Mouse (Mus musculus): ENCODE results near the gene Lamtor4. TPM values are rescaled to one million over a fixed set of nuclear protein-coding genes. Genes with fewer than 3 reads are reported as not detected.

Lamtor4 gene
- total RNA-seq, 1 experiment from 2014 or later, result 40.9 TPM

- no peak for ATAC-seq (replicated peaks; ENCODE audit: insufficient number of reproducible peaks, low FRiP score, low TSS enrichment, poor library complexity, severe bottlenecking)
Measured at GRCm38 (mm10) chr5:138258078-138258477, 2.8 kb downstream of the Lamtor4 start.

- ATAC-seq (replicated peaks; ENCODE audit: insufficient number of reproducible peaks, low FRiP score, low TSS enrichment, poor library complexity, severe bottlenecking), result no peak
Measured at GRCm38 (mm10) chr5:138258542-138258941, 3.3 kb downstream of the Lamtor4 start.

GRCm38 (mm10) chr5:138258993-138259392, 3.7 kb downstream of the Lamtor4 start:
- no peak for ATAC-seq (replicated peaks; ENCODE audit: insufficient number of reproducible peaks, low FRiP score, low TSS enrichment, poor library complexity, severe bottlenecking)

- no peak for ATAC-seq (replicated peaks; ENCODE audit: insufficient number of reproducible peaks, low FRiP score, low TSS enrichment, poor library complexity, severe bottlenecking)
Measured at GRCm38 (mm10) chr5:138260051-138260450, 4.8 kb downstream of the Lamtor4 start.

- no peak for ATAC-seq (replicated peaks; ENCODE audit: insufficient number of reproducible peaks, low FRiP score, low TSS enrichment, poor library complexity, severe bottlenecking)
Measured at GRCm38 (mm10) chr5:138260834-138261233, 5.6 kb downstream of the Lamtor4 start.

GRCm38 (mm10) chr5:138262001-138262400, 6.7 kb downstream of the Lamtor4 start:
- no peak for ATAC-seq (replicated peaks; ENCODE audit: insufficient number of reproducible peaks, low FRiP score, low TSS enrichment, poor library complexity, severe bottlenecking)

- ATAC-seq (replicated peaks; ENCODE audit: insufficient number of reproducible peaks, low FRiP score, low TSS enrichment, poor library complexity, severe bottlenecking), result no peak
Measured at GRCm38 (mm10) chr5:138262582-138263240, 7.4 kb downstream of the Lamtor4 start.

- peak; percentile 90 for ATAC-seq (replicated peaks; ENCODE audit: insufficient number of reproducible peaks, low FRiP score, low TSS enrichment, poor library complexity, severe bottlenecking)
Measured at GRCm38 (mm10) chr5:138263260-138264206, 8.3 kb downstream of the Lamtor4 start, which contains the start of gene BC037034. Gene BC037034, minus strand, starts transcription at chr5:138264033.

GRCm38 (mm10) chr5:138264207-138264578, 8.9 kb downstream of the Lamtor4 start:
- peak; percentile 7; the same call in 1 of the 2 replicates for ATAC-seq (replicated peaks; ENCODE audit: insufficient number of reproducible peaks, low FRiP score, low TSS enrichment, poor library complexity, severe bottlenecking)

GRCm38 (mm10) chr5:138265712-138266111, 10.4 kb downstream of the Lamtor4 start:
- no peak for ATAC-seq (replicated peaks; ENCODE audit: insufficient number of reproducible peaks, low FRiP score, low TSS enrichment, poor library complexity, severe bottlenecking)

GRCm38 (mm10) chr5:138267114-138267513, 11.8 kb downstream of the Lamtor4 start:
- no peak for ATAC-seq (replicated peaks; ENCODE audit: insufficient number of reproducible peaks, low FRiP score, low TSS enrichment, poor library complexity, severe bottlenecking)

GRCm38 (mm10) chr5:138268980-138269379, 13.7 kb downstream of the Lamtor4 start:
- no peak for ATAC-seq (replicated peaks; ENCODE audit: insufficient number of reproducible peaks, low FRiP score, low TSS enrichment, poor library complexity, severe bottlenecking)

- ATAC-seq (replicated peaks; ENCODE audit: insufficient number of reproducible peaks, low FRiP score, low TSS enrichment, poor library complexity, severe bottlenecking), result no peak
Measured at GRCm38 (mm10) chr5:138271232-138271631, 15.9 kb downstream of the Lamtor4 start.

GRCm38 (mm10) chr5:138272409-138272923, 17.2 kb downstream of the Lamtor4 start, which contains the start of gene Gal3st4:
Gene Gal3st4, minus strand, starts transcription at chr5:138272840.
- no peak for ATAC-seq (replicated peaks; ENCODE audit: insufficient number of reproducible peaks, low FRiP score, low TSS enrichment, poor library complexity, severe bottlenecking)

- ATAC-seq (replicated peaks; ENCODE audit: insufficient number of reproducible peaks, low FRiP score, low TSS enrichment, poor library complexity, severe bottlenecking), result no peak
Measured at GRCm38 (mm10) chr5:138274186-138274585, 18.9 kb downstream of the Lamtor4 start.

- no peak for ATAC-seq (replicated peaks; ENCODE audit: insufficient number of reproducible peaks, low FRiP score, low TSS enrichment, poor library complexity, severe bottlenecking)
Measured at GRCm38 (mm10) chr5:138275216-138276050, 20.2 kb downstream of the Lamtor4 start.

GRCm38 (mm10) chr5:138277994-138278393, 22.7 kb downstream of the Lamtor4 start:
- no peak for ATAC-seq (replicated peaks; ENCODE audit: insufficient number of reproducible peaks, low FRiP score, low TSS enrichment, poor library complexity, severe bottlenecking)

GRCm38 (mm10) chr5:138279585-138280424, 24.5 kb downstream of the Lamtor4 start, which contains the start of the genes Gm43720, Gpc2 and Stag3:
Gene Gm43720, minus strand, starts transcription at chr5:138279958.
Gene Gpc2, minus strand, starts transcription at chr5:138280005.
Gene Stag3, plus strand, starts transcription at chr5:138280240.
- ATAC-seq (replicated peaks; ENCODE audit: insufficient number of reproducible peaks, low FRiP score, low TSS enrichment, poor library complexity, severe bottlenecking), result peak; percentile 92

Measured in monocyte, adult 5-6 weeks (primary cell).